Mouse (Mus musculus): ENCODE measurements around the gene Ubap2.

Ubap2 gene

GRCm38 (mm10) chr4:41164974-41165373 is 110.0 kb downstream of the Ubap2 start:
- DNase-seq (ENCODE audit: low spot score in 2 of 2) = no peak

GRCm38 (mm10) chr4:41161232-41161631 is 113.7 kb downstream of the Ubap2 start:
- DNase-seq (ENCODE audit: low spot score in 2 of 2) = no peak

DNA sequence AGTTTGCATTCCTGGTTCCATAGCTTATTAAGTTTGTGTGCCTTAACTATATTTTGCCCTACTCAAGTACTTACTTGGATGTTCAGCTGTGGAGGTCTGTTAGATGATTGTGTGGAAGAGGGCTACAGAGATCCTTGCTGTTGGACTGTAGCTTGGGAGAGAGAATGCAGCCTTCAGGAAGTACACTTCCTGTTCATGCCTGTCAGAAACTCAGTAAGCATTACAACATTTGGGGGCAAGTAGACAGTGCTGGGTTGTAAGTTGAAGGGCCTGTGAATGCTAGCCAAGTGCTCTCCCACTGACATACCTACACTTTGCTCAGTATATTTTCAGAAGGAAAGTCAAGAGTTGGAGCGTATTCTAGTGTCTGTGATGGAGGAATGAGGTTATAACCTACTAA is 116.7 kb downstream of the Ubap2 start:
- DNase-seq (ENCODE audit: low spot score in 2 of 2) = no peak

DNA sequence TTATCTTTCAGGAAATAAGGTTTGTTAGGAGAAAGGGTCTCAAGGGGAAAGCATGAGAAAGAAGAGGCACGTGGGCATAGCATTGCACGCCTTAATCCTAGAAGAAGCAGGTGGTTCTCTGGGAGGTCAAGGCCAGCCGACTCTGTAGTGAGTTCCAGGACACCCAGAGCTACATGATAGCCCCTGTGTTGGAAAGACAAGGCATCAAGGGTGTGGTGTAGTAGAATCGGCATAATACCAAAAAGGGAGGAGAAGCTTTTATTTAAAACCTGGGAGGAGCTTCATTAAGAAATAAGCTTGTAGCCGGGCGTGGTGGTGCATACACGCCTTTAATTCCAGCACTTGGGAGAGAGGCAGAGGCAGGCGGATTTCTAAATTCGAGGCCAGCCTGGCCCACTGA is 118.0 kb downstream of the Ubap2 start:
- DNase-seq (ENCODE audit: low spot score in 2 of 2) = no peak

DNA sequence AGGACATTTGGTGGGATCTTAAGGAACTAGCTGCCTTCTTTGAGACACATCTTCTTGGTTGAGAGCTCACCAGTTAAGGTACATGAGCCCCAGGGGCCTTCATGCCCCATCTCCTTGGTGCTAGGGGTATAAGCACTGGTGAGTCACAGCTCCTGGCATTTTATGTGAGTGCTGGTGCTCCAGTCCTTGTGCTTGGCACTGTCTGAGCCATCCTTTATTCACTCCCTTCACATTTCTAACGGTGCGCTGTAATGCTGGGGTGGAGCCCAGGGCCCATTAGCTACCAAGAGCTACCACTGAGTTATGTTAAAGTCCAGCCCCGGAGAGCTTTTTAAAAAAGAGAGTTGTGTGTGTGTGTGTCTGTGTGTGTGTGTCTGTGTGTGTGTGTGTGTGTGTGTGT is 121.8 kb downstream of the Ubap2 start:
- no peak for DNase-seq (ENCODE audit: low spot score in 2 of 2)

DNA sequence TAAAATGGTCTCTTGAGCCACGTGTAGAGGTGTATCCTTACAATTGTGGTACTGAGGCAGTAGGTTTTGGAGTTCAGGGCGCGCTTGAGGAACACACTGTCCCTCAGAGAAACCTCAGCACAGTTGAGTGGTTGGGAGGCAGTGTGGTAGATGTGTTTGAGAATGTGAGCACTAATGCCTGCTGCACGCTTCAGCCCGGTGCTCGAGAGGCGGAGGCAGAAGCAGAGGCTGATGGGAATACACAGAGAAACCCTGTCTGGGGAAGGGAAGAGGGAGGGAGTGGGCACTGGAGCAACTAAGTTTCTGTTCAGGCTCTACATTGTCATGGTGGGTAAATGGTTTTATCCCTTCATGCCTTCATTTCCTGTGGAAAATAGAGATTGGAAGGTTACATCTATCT is 123.8 kb downstream of the Ubap2 start:
- no peak for DNase-seq (ENCODE audit: low spot score in 2 of 2)

DNA sequence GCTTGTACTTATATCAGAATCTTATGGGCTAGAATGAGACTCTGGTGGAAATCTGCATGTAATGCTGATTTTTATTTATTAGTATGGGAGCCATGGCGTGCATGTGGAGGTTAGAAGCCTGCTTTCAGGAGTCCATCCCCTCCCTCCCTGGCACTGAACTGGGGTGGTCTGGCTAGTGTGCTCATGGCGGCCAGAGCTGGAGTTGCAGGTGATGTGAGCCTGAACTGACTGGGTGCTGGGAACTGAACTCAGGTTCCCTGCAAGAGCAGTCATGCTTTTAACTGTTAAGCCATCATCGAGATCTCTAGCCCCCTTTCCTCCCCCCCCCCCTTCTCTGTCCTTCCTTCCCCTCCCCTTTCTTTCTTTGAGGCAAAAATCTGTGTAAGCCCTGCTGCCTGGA is 125.1 kb downstream of the Ubap2 start:
- DNase-seq (ENCODE audit: low spot score in 2 of 2) = no peak

Measured in heart, adult 9 months (tissue).